Mouse (Mus musculus): ENCODE data around the gene Olfr969.
"Not testable (repeated sequence)": the region's sequence is repeated elsewhere in the genome, so short reads cannot be mapped to it uniquely, and the experiment has no call there.

The Olfr969 gene

GRCm38 (mm10) chr9:39790558-39790957, at the start of gene Olfr969:
Gene Olfr969, plus strand, starts transcription at chr9:39790945.
- DNase-seq = no peak

GRCm38 (mm10) chr9:39745949-39746348, 44.8 kb upstream of the Olfr969 start, which contains the start of gene Olfr967:
Gene Olfr967, plus strand, starts transcription at chr9:39746249.
- no peak for DNase-seq

GRCm38 (mm10) chr9:39746428-39746827, 44.3 kb upstream of the Olfr969 start:
- DNase-seq = no peak

GRCm38 (mm10) chr9:39783153-39783552, 7.6 kb upstream of the Olfr969 start, which contains the start of gene Olfr968:
Gene Olfr968, minus strand, starts transcription at chr9:39783253.
- no peak for DNase-seq

GRCm38 (mm10) chr9:39808560-39808959, 17.8 kb downstream of the Olfr969 start, which contains the start of gene Olfr970:
Gene Olfr970, plus strand, starts transcription at chr9:39808860.
- no peak for DNase-seq

- not testable (repeated sequence) for DNase-seq
These were observed 45.8 kb downstream of the Olfr969 start, which contains the start of gene Olfr971 for GRCm38 (mm10) chr9:39836576-39836975. Gene Olfr971, plus strand, starts transcription at chr9:39836876.

Data from cerebellum, postnatal 10 days (tissue).